Mouse (Mus musculus) R1 (cell line): ENCODE data around the gene Ints12.

Experiments used
- DNase-seq: peaks from one replicate; pipeline ENCODE4 v3.0.0-alpha.2; 2018; ENCODE audit warnings: low read depth, low spot score

The Ints12 gene

GRCm38 (mm10) chr3:133091664-133092273 lies at the start of gene Ints12, which contains the start of gene Gstcd:
Ints12 (plus strand) TSS chr3:133091840.
Gstcd (minus strand) TSS chr3:133092033.
- peak; percentile 96 for DNase-seq

- DNase-seq, result no peak
Measured at GRCm38 (mm10) chr3:133052068-133052467, 39.6 kb upstream of the Ints12 start.

DNA sequence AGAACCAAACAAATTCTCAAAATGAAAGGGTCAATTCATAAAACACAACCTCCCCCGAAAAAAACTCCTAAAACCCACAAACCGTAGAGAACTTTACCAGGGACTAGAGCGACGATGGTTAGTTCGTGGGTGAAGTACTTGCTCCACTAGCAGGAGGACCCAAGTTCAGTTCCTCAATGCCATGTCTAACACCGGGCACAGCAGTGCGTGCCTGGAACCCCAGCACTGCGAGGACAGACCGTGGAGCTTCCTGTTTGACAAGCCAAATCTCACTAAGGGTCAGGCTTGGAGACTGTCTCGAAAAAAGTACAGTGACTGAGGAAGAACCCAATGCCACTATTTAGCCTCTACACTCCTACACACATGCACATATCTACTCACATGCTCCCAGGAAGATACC lies 16.1 kb upstream of the Ints12 start:
- no peak for DNase-seq

- no peak for DNase-seq
Measured at GRCm38 (mm10) chr3:133082736-133083135, 8.9 kb upstream of the Ints12 start.

GRCm38 (mm10) chr3:133085858-133086257 lies 5.8 kb upstream of the Ints12 start:
- peak; percentile 49 for DNase-seq

- no peak for DNase-seq
Measured at GRCm38 (mm10) chr3:133090247-133091120, 1.2 kb upstream of the Ints12 start.

DNA sequence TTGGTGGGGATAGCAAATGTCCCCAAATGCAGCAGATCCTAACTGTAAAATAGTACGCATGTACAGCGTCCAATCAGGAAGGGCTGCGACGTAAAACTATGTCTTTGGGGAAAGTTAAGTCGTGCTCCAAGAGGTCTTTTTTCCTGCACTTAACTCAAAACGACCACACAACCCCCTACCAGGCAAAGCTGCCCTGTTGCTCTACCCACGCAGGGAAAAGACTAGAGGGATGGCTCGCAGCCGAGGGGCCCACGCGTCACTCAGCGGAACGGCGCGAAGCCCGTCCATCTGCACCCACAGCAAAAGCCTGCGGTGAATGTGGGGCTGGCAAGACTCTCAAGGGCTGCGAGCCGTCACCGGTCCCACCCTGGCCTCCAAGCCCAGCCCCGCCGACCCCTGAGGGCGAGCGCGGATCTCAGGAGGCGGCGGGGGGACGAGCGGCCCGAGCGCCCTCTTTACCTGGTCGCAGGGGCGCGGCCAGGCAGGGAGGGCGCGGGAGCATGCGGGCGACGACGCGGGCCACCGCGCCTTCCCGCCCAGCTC lies 448 bp upstream of the Ints12 start:
- peak; percentile 78 for DNase-seq

DNA sequence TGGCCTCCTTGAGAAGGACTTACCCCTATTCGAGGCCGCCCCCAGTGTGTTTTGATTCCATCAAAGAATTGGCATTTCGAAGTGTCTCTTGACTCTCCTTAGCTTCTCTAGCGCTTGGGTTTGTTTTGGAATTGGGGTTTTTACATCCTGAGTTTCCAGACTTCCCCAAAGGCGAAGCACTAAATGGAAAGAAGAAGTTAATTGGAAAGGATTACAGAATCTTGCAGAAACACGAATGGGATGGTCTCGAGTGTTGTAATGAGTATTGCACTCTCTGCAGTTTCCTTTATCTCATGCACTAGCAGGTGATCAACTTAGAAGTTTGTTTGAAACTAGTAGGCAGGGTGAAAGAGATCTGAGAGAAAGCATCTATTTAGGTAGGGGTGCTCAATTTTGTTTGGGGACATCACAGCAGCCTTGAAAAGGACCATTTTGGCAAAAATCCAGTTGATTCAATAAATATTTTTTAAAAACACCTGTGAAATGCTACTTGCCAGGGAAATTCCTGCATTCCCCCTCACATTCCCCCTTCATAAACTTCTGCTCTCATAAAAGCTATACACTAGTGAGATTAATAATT lies 724 bp downstream of the Ints12 start:
- no peak for DNase-seq

GRCm38 (mm10) chr3:133092936-133093335 lies 1.3 kb downstream of the Ints12 start:
- no peak for DNase-seq

- DNase-seq, result no peak
Measured at GRCm38 (mm10) chr3:133094305-133094704, 2.7 kb downstream of the Ints12 start.

DNA sequence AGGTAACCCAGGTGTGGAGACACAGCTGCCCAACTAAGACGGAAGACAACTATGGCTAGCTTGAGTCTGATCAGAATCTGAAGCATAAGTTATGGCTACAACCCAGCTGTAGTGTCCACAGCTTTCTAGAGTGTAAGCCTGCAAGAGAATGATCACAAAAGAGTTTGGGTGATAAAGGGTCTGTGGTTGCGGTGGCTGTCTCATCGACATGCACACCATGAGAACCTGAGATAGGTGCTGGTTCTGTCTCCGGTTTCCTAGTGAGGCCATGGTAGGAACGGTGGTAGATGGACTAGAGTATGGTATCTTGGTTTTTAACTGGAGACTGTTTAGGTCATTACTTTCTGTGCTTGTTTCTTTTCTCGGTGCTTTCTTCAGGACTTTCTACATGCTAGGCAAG lies 6.3 kb downstream of the Ints12 start:
- DNase-seq, result no peak

DNA sequence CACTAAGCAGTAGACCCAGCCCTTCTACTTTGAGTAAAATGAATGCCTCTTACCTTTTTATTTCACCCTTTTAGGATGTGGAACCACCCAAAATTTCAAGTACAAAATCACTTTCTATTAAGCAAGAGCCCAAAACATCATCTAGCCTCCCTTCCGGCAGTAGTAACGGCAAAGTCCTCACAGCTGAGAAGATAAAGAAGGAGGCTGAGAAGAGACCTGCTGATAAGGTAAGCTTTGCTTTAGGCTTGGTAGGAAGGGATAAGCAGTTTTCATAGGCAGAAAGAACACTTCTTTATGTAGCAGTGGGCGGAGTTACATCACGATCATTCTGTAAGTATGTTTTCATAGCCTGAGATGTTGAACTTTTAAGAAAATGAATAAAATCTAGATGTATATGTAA lies 6.7 kb downstream of the Ints12 start:
- DNase-seq, result no peak

GRCm38 (mm10) chr3:133098909-133099308 lies 7.3 kb downstream of the Ints12 start:
- DNase-seq, result no peak

GRCm38 (mm10) chr3:133103768-133104167 lies 12.1 kb downstream of the Ints12 start:
- no peak for DNase-seq

GRCm38 (mm10) chr3:133104436-133104835 lies 12.8 kb downstream of the Ints12 start:
- no peak for DNase-seq

DNA sequence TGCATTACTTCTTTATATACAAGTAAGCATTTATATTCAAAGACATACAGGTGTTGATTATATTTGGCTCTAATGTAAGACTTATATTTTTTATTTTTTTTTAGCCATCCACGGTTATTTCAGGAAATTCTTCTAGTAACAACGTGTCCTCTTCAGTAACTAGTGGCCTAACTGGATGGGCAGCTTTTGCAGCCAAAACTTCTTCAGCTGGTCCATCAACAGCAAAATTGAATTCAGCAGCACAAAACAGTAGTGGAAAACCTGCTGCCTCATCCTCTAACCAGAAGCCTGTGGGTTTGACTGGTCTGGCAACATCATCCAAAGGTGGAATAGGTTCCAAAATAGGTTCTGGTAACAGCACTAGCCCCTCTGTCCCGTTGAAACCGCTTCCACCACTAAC lies 17.1 kb downstream of the Ints12 start:
- DNase-seq, result no peak

- DNase-seq, result no peak
Measured at GRCm38 (mm10) chr3:133109844-133110243, 18.2 kb downstream of the Ints12 start.

DNA sequence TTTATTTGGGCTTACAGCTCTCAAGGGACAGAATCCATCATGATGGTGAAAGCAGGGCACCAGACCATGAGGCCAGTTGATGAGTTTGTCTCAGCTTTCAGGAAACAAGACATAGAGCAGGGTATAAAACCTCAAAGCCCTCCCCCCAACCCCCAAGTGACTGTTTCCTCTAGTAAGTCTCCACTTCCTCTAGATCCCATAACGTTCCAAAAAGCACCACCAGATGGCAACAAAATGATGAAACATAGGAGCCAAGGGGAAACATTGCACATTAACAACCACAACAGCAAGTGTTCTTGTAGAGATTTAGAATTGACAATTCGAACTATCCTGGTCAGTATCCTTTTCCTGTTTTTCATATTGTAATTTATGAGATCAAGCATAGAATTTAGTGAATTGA lies 20.1 kb downstream of the Ints12 start:
- DNase-seq, result peak; percentile 52

DNA sequence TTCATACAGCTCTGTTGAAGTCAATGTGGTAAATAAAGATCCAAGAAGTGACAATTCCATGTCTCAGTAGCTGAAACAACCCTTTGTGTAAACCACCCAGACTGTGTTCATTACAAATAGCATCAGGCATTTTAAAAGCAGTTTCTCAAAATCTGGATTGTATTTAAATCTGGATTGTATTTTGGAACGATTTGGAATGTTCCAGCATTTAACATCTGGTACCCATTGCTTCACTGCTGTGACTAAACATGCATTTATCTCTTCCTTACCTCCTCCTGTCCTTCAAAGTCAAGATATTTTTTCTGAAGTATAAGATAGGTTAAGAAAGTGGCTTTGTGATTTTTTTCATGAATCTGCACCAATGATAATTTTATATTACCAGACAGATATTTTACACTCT lies 21.6 kb downstream of the Ints12 start:
- DNase-seq, result no peak

- DNase-seq, result no peak
Measured at GRCm38 (mm10) chr3:133131372-133131771, 39.7 kb downstream of the Ints12 start.

DNA sequence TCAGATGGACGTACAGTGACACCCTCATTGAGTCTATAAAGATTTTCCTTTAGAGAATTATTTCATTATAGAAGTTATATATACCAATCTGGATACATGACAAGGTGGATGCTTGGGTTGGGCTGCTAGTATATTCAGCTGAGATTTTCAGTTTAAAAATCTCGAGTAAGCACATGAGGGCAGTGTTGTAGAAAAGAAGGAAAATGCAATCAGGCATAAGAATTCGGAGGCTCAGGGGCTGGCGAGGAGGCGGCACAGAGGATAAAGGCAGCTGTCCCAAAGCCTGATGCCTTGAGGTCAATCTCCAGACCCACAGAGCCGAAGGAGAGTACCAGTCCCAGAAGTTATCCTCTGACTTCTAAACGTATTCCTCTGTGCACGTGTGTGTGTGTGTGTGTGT lies 41.0 kb downstream of the Ints12 start:
- DNase-seq, result no peak

DNA sequence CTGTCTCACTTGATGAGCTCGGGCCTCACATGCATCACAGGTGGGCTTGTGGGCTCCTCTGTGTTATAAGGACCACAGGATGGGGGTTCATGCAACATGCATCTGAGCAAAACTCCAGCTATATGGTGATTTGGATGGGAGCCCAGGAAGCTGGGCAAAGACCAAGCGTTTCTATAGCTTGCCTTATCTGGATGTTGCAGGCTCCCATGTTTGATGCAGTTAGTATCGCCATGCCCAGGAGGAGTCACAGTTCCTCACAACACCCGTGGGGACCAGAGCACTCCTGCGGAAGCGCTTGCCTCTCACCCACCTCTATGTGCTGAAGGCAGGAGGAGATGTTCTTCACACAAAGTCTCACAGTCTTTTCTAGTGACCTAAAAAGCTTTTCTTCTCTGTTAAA lies 50.2 kb downstream of the Ints12 start:
- no peak for DNase-seq
